Mouse (Mus musculus): ENCODE measurements at regions not wholly inside any gene's neighbourhood (a gene's known extent, or its start where the extent isn't known, plus 50 kb on each side); places are given as distances from the start of the nearest gene placed in this dataset.

DNA sequence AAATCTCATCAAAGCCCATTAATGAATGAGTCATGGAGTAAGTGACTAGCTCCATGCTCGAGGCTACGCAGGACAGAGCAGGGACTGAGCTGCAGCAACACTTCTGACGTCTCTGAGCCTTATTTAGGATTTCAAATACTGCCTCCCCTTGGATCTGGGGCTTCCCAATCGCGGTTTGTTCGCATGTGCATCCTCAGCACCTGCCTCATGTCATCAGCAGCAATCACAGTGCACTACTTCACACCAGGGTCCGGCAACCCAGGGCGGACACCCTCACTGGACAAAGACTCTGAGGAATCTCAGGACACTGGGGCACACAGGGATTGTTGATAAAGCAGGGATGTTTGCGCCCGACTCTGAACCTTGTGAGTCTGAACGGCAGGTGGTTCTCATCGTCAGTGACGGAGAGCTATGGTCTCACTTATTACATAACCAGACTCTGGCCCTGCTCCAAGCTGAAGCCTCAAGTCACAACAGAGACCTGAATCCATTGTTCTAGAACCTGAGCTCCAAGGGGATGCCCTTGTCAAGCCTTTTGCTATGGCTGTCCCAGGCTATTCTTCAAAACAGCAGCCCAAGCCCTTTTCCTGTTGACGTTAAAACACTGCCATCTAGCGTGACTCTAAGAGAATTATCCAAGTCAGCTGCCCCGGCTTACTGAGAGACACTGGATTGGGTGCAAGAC lies 247.2 kb upstream of the Gm26657 start:
- peak; percentile 42 for DNase-seq (ENCODE audit: extremely low read depth, insufficient read length, low spot score)

- peak; percentile 30 for DNase-seq (ENCODE audit: extremely low read depth, insufficient read length, low spot score)
Observed at GRCm38 (mm10) chr4:56489361-56489760, 250.5 kb upstream of the Gm26657 start.

- DNase-seq (ENCODE audit: extremely low read depth, insufficient read length, low spot score): peak; percentile 81
Observed at GRCm38 (mm10) chr4:56483708-56484107, 256.2 kb upstream of the Gm26657 start.

DNA sequence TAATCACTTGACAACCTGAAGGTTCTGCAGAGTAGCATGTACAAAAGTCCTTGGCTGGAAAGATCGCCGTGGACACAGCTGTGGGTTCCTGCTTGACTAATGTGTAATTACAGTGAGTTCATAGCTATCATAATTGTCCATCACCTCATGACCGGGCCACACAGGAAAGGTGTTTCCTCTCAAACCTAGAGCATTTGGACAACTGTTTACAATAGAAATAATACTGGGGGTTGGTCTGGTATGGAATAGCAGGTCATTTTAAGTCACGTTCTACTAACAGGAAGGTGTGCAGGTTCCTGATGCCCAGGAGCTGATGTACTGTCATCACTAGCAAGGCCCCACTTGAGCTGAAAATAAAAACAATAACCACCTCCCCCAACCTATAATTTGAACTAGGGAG lies 283.1 kb upstream of the Gm26657 start:
- no peak for DNase-seq (ENCODE audit: extremely low read depth, insufficient read length, low spot score)

- DNase-seq (ENCODE audit: extremely low read depth, insufficient read length, low spot score): no peak
Observed at GRCm38 (mm10) chr4:56421575-56421974, 318.3 kb upstream of the Gm26657 start.

DNA sequence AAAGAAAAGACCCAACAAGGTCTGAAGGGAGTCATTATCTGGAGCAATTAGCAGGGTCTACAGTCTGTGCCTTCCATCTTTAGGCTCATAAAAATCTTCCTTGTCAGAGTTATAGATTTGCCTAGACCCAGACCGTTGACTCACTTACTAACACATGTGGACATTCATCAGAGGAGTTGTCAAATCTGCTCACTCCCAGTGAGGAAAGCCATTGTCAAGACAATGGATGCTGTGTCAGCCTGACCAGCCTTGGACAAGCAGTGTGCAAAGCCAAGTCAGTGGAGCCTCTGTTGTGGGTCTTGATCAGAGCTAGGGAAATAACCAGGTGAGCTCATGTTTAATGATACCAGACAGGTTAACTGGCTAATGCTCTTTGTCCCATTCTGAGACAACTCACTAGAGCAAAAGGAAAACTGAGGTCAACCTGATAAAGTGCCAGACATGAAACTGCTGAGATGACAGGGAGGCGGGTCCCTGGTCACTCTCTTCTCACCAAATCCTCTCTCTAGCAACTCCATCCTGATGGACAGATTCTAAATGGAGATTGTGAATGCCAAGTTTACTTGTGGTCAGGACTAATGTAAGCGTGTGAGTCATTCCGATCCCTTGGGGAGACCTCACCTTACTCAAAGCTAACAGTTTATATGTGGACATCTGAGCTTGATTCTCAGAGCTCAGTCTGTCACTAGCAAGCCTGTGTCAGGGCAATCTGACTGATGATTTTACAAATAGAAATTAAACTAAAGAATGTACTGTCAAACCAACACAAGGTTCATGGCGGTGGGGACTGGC lies 320.6 kb upstream of the Gm26657 start:
- DNase-seq (ENCODE audit: extremely low read depth, insufficient read length, low spot score): peak; percentile 59

DNA sequence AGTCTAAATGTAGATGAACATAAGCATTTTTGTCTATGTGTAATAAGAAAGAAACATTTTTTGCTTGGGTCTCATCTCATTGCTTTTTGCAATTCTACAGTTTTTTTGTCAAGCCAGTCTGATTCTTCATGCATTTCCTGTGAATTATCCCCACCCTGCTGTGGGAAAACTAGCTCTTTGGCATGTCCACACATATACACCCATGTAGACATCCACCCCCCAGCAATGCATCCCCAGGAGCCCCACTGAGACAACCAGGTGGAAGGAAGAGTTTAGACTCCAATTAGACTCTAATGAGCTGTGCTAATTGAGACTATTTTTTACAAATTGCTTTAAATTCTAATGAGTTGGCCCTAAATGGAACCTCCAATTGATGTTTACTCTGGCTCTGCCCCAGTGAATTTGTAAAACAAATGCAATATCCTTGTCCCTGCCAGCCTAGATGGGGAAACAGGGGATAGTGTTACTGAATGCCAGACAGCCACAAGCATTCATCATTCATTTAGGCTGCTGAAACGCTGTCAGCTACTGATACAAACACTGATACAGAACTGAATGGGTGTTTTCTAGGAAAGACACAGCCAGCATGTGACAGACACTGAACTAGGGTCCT lies 328.7 kb upstream of the Gm26657 start:
- no peak for DNase-seq (ENCODE audit: extremely low read depth, insufficient read length, low spot score)

GRCm38 (mm10) chr4:56393793-56394192 lies 346.1 kb upstream of the Gm26657 start:
- peak; percentile 77 for DNase-seq (ENCODE audit: extremely low read depth, insufficient read length, low spot score)

DNA sequence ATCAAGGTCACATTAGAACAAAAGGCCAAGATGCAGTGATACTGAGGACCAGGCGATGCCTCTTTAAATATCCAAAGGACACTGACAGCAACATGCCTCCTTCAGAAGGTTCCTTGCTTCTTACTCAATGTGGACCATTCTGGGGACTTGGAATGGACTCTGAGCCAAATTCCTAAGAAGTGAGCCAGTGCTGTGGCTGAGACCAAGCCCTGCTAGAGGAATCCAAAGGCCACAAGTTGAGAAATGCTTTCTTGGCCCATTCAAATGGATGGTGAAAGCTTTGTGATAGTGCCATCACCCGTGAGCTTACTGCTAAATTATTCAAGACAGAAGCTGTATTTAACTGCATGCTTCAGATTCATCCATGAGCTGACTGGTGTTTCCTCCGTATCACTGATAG lies 352.8 kb upstream of the Gm26657 start:
- DNase-seq (ENCODE audit: extremely low read depth, insufficient read length, low spot score): peak; percentile 79

GRCm38 (mm10) chr4:56375745-56376144 lies 364.1 kb upstream of the Gm26657 start:
- no peak for DNase-seq (ENCODE audit: extremely low read depth, insufficient read length, low spot score)

- DNase-seq (ENCODE audit: extremely low read depth, insufficient read length, low spot score): peak; percentile 85
Observed at GRCm38 (mm10) chr4:56374466-56374865, 365.4 kb upstream of the Gm26657 start.

- peak; percentile 68 for DNase-seq (ENCODE audit: extremely low read depth, insufficient read length, low spot score)
Observed at GRCm38 (mm10) chr4:56373746-56374145, 366.1 kb upstream of the Gm26657 start.

- no peak for DNase-seq (ENCODE audit: extremely low read depth, insufficient read length, low spot score)
Observed at GRCm38 (mm10) chr4:56373167-56373566, 366.7 kb upstream of the Gm26657 start.

GRCm38 (mm10) chr4:56372711-56373110 lies 367.2 kb upstream of the Gm26657 start:
- no peak for DNase-seq (ENCODE audit: extremely low read depth, insufficient read length, low spot score)

GRCm38 (mm10) chr4:56364594-56364993 lies 375.3 kb upstream of the Gm26657 start:
- no peak for DNase-seq (ENCODE audit: extremely low read depth, insufficient read length, low spot score)

- no peak for DNase-seq (ENCODE audit: extremely low read depth, insufficient read length, low spot score)
Observed at GRCm38 (mm10) chr4:56362121-56362520, 377.7 kb upstream of the Gm26657 start.

DNA sequence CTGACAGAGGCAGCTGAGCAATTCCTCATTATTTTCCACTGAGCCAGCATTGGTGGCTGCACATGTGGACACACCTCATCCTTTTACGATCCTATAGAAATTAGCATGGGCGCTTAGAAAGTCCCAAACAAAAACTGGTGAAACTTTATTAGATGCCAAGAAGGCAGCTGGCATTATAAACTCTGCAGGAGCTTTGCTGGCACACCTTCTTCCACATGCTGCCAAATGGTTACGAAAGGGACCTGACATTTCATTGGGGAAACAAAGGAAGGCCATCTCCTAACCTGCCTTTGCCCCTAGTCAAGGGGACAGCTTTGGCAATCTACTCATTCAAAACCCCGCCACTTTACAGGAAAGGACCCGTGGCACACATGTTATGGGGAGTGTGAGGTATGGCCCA lies 390.7 kb upstream of the Gm26657 start:
- peak; percentile 23 for DNase-seq (ENCODE audit: extremely low read depth, insufficient read length, low spot score)

DNA sequence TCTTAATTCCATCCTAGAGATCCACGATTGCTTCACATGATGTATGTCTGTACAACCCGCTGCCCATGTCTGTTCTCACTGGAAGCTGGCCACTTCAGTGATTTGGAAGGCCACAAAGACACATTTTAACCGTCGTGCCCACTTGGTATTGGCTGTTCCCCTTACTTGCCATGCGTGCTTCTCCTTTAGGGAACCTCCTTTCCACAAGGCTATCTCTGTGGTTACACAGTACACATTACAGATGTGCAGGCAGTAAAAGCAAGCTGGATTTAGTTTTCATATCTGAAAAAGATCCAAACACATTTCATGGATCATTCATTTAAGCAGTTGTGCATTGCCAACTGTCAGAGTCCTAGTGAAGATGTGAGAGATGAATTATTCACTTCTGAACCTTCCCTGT lies 414.7 kb upstream of the Gm26657 start:
- DNase-seq (ENCODE audit: extremely low read depth, insufficient read length, low spot score): no peak

GRCm38 (mm10) chr4:56319134-56319533 lies 420.7 kb upstream of the Gm26657 start:
- no peak for DNase-seq (ENCODE audit: extremely low read depth, insufficient read length, low spot score)

DNA sequence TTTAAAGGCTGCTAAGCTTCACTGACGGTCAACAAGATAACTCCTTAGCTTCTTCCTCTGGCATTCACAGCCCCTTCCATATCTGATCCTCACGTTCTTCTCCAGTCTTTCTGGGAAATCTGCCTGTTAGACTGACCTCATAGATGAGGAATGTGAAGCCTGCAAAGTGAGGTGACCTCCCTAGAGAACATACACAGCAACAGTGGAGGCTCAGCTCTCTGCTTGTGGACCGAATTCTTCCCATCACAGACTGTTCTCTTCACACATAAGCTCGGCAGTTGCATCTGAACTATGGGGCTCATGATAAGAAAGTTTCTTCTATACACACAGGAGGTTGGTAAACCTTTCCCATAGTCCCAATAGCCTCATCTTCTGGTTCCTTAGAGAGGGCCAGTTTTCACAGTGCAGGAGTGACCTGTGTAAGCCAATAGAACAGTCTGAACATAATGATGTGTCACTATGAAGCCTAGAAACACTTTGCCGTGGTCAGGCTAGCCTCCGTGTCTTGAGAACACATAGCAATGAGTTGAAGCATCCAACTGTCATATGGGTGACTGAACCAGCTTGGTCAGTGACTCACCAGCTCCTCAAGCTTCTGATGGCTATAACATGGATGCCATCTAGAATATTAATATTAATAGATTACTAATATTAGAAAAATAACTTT lies 434.1 kb upstream of the Gm26657 start:
- DNase-seq (ENCODE audit: extremely low read depth, insufficient read length, low spot score): peak; percentile 70

- no peak for DNase-seq (ENCODE audit: extremely low read depth, insufficient read length, low spot score)
Observed at GRCm38 (mm10) chr4:56304275-56304674, 435.6 kb upstream of the Gm26657 start.
